Mouse (Mus musculus): ENCODE measurements around the gene Gm20916.
"Not testable (repeated sequence)": the region's sequence is repeated elsewhere in the genome, so short reads cannot be mapped to it uniquely, and the experiment has no call there.

The Gm20916 gene

GRCm38 (mm10) chrY:79319265-79319664 lies at the start of gene Gm20916:
Gene Gm20916, plus strand, starts transcription at chrY:79319565.
- not testable (repeated sequence) for DNase-seq (ENCODE audit: extremely low read depth, low read depth)

All from MEL-GATA-1-ER (cell line).